Comparison of ENCODE assay signal across 15 mouse cellular contexts in the genomic region with DNA sequence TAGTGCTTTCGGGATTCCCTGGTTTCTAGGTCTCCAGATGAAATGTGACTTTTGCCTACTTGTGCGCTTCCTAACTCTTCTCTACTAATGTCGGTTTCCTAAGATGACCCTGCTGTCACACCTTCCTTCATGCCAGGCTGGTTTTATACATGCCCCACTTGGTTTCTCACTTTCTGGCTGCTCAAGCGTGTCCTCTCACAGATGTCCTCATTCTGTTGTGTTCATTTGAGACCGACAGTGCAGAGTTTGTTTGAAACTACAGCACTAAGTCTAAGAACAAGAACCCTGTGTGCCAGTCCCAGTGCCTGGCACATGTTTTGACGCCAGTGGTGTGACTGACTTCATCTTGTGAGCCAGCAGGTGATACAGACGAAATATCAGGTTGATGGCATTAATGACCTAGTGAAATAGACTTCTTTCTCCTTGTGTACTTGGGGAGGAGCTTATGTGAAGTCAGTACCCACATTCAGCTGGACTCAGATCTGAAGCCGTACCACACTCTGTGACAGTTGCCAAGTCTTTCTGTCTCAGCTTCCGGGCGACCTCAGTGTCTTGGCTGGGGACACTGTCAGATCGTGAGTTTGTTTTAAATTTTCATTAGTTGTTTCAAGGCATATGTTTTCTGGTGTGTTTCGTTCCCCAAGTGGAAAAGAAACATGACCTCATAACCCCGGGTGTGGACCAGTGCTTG. TPM values are rescaled to one million over a fixed set of nuclear protein-coding genes. Genes with fewer than 3 reads are reported as not detected.
A peak's percentile ranks its signal among the peaks of the same experiment; 100 is the strongest.
DNase-seq lines count a peak whose midpoint lies in the region; ATAC-seq lines count a peak whose summit lies in the region.
"Had no signal": no experiment of that assay in that cellular context is flagged by ENCODE, and none has a peak within 500 bp of the region (broad histone marks: within the 10 kb centered on the region; RNA-seq: fewer than 3 reads in every experiment).

No protein-coding gene starts in this region.

- no peaks in the 10 kb centered on the region for H3K9me3 ChIP-seq in forebrain, embryonic 16.5 days (ENCODE audit: control insufficient read depth, low read length)
- H3K9me3 ChIP-seq in forebrain, embryonic 12.5 days, result no peaks in the 10 kb centered on the region
- H3K9me3 ChIP-seq: embryonic facial prominence, embryonic 12.5 days; heart, embryonic 10.5 days; midbrain, embryonic 13.5 days; neural tube, embryonic 12.5 days had no signal

- H3K4me3 ChIP-seq in forebrain, embryonic 16.5 days (replicated peaks; ENCODE audit: low read length), result no peak overlapping the region
- no peak overlapping the region for H3K4me3 ChIP-seq in forebrain, embryonic 12.5 days (replicated peaks)
- H3K4me3 ChIP-seq: embryonic facial prominence, embryonic 12.5 days; heart, embryonic 10.5 days; midbrain, embryonic 13.5 days; neural tube, embryonic 12.5 days had no signal

- 70% methylated on average over 13 of the region's 13 CpGs for WGBS in forebrain, embryonic 16.5 days
- WGBS in forebrain, embryonic 12.5 days, result 90% methylated on average over 13 of the region's 13 CpGs

- no peak overlapping the region for H3K4me2 ChIP-seq in forebrain, embryonic 16.5 days (ENCODE audit: low read length)
- H3K4me2 ChIP-seq in forebrain, embryonic 12.5 days, result no peak overlapping the region
- H3K4me2 ChIP-seq: embryonic facial prominence, embryonic 12.5 days; midbrain, embryonic 13.5 days; neural tube, embryonic 12.5 days had no signal

- peak; percentile 29; the same call in 1 of the 2 replicates for ATAC-seq in forebrain, embryonic 16.5 days
- no peak for ATAC-seq in forebrain, embryonic 12.5 days (ENCODE audit: low FRiP score)
- ATAC-seq in granulocyte monocyte progenitor cell, adult 5-6 weeks (replicated peaks; ENCODE audit: poor library complexity, severe bottlenecking), result no peak
- ATAC-seq: midbrain, embryonic 13.5 days had no signal

- H3K36me3 ChIP-seq in forebrain, embryonic 16.5 days (ENCODE audit: control insufficient read depth, insufficient read depth), result 0 out of 2 replicates have a peak, but pooled peaks cover 2% of the 10 kb centered on the region
- peaks cover 34% of the 10 kb centered on the region for H3K36me3 ChIP-seq in forebrain, embryonic 12.5 days (replicated peaks)

- H3K9ac ChIP-seq in forebrain, embryonic 16.5 days (replicated peaks; ENCODE audit: low read depth, low read length), result no peak overlapping the region
- no peak overlapping the region for H3K9ac ChIP-seq in forebrain, embryonic 12.5 days
- H3K9ac ChIP-seq: embryonic facial prominence, embryonic 12.5 days; midbrain, embryonic 13.5 days; neural tube, embryonic 12.5 days had no signal

- H3K4me1 ChIP-seq in forebrain, embryonic 16.5 days (replicated peaks; ENCODE audit: control insufficient read depth, insufficient read depth, low read length), result peaks cover 4% of the 10 kb centered on the region; the same call in 1 of the 2 replicates
- H3K4me1 ChIP-seq in forebrain, embryonic 12.5 days, result no peaks in the 10 kb centered on the region
- H3K4me1 ChIP-seq: embryonic facial prominence, embryonic 12.5 days; midbrain, embryonic 13.5 days; neural tube, embryonic 12.5 days had no signal

- DNase-seq in kidney, adult 8-10 months, result peak; percentile 9 to 19
- DNase-seq in kidney, postnatal 4 days, result no peak
- DNase-seq in Muller cell, postnatal 12 days (ENCODE audit: inconsistent ontology term), result peak; percentile 46
- peak; percentile 42 to 47 for DNase-seq in cerebellum, postnatal 25 days
- no peak for DNase-seq in frontal cortex, postnatal 25 days (ENCODE audit: low spot score in 2 of 2)
- DNase-seq: thymus, adult 2 months had no signal

- no peaks in the 10 kb centered on the region for H3K27me3 ChIP-seq in forebrain, embryonic 16.5 days (replicated peaks; ENCODE audit: control insufficient read depth, insufficient read depth, low read length)
- no peaks in the 10 kb centered on the region for H3K27me3 ChIP-seq in forebrain, embryonic 12.5 days
- H3K27me3 ChIP-seq: embryonic facial prominence, embryonic 12.5 days; midbrain, embryonic 13.5 days; neural tube, embryonic 12.5 days had no signal

- H3K27ac ChIP-seq in forebrain, embryonic 16.5 days (ENCODE audit: low read length), result no peak overlapping the region
- H3K27ac ChIP-seq in forebrain, embryonic 12.5 days, result no peak overlapping the region
- H3K27ac ChIP-seq: embryonic facial prominence, embryonic 12.5 days; midbrain, embryonic 13.5 days; neural tube, embryonic 12.5 days had no signal

RNA-seq across cellular contexts. Expression of a gene that starts 37.9 kb away (rescaled TPM):
- polyA plus RNA-seq in forebrain, embryonic 16.5 days (2015; fragmentation: Nextera tagmentation; extraction: Ambion mirVana), result not detected in 2 replicates
- not detected in 2 replicates for polyA plus RNA-seq in forebrain, embryonic 12.5 days (2016; fragmentation: Nextera tagmentation; extraction: Ambion mirVana)
- not detected in 2 replicates for total RNA-seq in granulocyte monocyte progenitor cell, adult 5-6 weeks (2014; fragmentation: Nextera tagmentation)
- total RNA-seq in granulocyte monocyte progenitor cell, adult 5-6 weeks (2017), result not detected in 2 replicates
- total RNA-seq: MEL had no signal
- polyA plus RNA-seq: embryonic facial prominence, embryonic 12.5 days; heart, embryonic 10.5 days; intestine, embryonic 14.5 days; midbrain, embryonic 13.5 days; neural tube, embryonic 12.5 days had no signal

RNA-seq across cellular contexts. Expression of a gene that starts 38.1 kb away (rescaled TPM):
- polyA plus RNA-seq in forebrain, embryonic 16.5 days (2015; fragmentation: Nextera tagmentation; extraction: Ambion mirVana), result 329 and 348 TPM in 2 replicates
- polyA plus RNA-seq in forebrain, embryonic 12.5 days (2016; fragmentation: Nextera tagmentation; extraction: Ambion mirVana), result 241 and 255 TPM in 2 replicates
- total RNA-seq in granulocyte monocyte progenitor cell, adult 5-6 weeks (2014; fragmentation: Nextera tagmentation), result 129 and 145 TPM in 2 replicates
- 142 and 197 TPM in 2 replicates for total RNA-seq in granulocyte monocyte progenitor cell, adult 5-6 weeks (2017)

Comparison
In these comparisons a context has a peak if more than half of its experiments do, and no peak if none do; other contexts are left out.
1. DNase-seq: peak in kidney, adult 8-10 months (2 of 2), Muller cell, postnatal 12 days (single experiment) and cerebellum, postnatal 25 days (2 of 2); none in kidney, postnatal 4 days (0 of 2) and frontal cortex, postnatal 25 days (0 of 2).